Mouse (Mus musculus) yolk sac, embryonic 10.5 days (tissue): Measurements from ENCODE around the gene Slc5a11.
A peak's percentile ranks its signal among the peaks of the same experiment; 100 is the strongest.

Source experiments
- DNase-seq: peaks from one replicate; pipeline ENCODE4 v3.0.0-alpha.2; 2017; ENCODE audit warnings: low spot score

The Slc5a11 gene

GRCm38 (mm10) chr7:123214365-123215075 lies at the start of gene Slc5a11:
Gene Slc5a11, plus strand, starts transcription at chr7:123214780.
- DNase-seq = peak; percentile 79

- no peak for DNase-seq
These were observed 47.1 kb upstream of the Slc5a11 start for GRCm38 (mm10) chr7:123167436-123167835.

- DNase-seq = no peak
These were observed 45.0 kb upstream of the Slc5a11 start for GRCm38 (mm10) chr7:123169618-123170017.

- no peak for DNase-seq
These were observed 42.5 kb upstream of the Slc5a11 start for GRCm38 (mm10) chr7:123172101-123172500.

GRCm38 (mm10) chr7:123177215-123177614 lies 37.4 kb upstream of the Slc5a11 start:
- no peak for DNase-seq

- DNase-seq = no peak
These were observed 32.5 kb upstream of the Slc5a11 start for GRCm38 (mm10) chr7:123181787-123182701.

GRCm38 (mm10) chr7:123184891-123185290 lies 29.7 kb upstream of the Slc5a11 start:
- no peak for DNase-seq

- DNase-seq = no peak
These were observed 28.1 kb upstream of the Slc5a11 start for GRCm38 (mm10) chr7:123186463-123186862.

- no peak for DNase-seq
These were observed 27.3 kb upstream of the Slc5a11 start for GRCm38 (mm10) chr7:123187246-123187645.

- DNase-seq = no peak
These were observed 26.1 kb upstream of the Slc5a11 start for GRCm38 (mm10) chr7:123188462-123188861.

GRCm38 (mm10) chr7:123189762-123190161 lies 24.8 kb upstream of the Slc5a11 start:
- DNase-seq = no peak

GRCm38 (mm10) chr7:123191731-123192130 lies 22.8 kb upstream of the Slc5a11 start:
- DNase-seq = no peak

- DNase-seq = no peak
These were observed 21.4 kb upstream of the Slc5a11 start for GRCm38 (mm10) chr7:123193201-123193600.

- DNase-seq = no peak
These were observed 19.9 kb upstream of the Slc5a11 start for GRCm38 (mm10) chr7:123194696-123195095.

GRCm38 (mm10) chr7:123196432-123196831 lies 18.1 kb upstream of the Slc5a11 start:
- peak; percentile 72 for DNase-seq

- peak; percentile 80 for DNase-seq
These were observed 15.9 kb upstream of the Slc5a11 start for GRCm38 (mm10) chr7:123198695-123199094.

GRCm38 (mm10) chr7:123199151-123199550 lies 15.4 kb upstream of the Slc5a11 start:
- DNase-seq = no peak

GRCm38 (mm10) chr7:123199656-123200206 lies 14.8 kb upstream of the Slc5a11 start:
- no peak for DNase-seq

- no peak for DNase-seq
These were observed 13.9 kb upstream of the Slc5a11 start for GRCm38 (mm10) chr7:123200722-123201121.

- no peak for DNase-seq
These were observed 9.3 kb upstream of the Slc5a11 start for GRCm38 (mm10) chr7:123205261-123205660.

- no peak for DNase-seq
These were observed 7.0 kb upstream of the Slc5a11 start for GRCm38 (mm10) chr7:123207561-123207960.

GRCm38 (mm10) chr7:123209864-123210263 lies 4.7 kb upstream of the Slc5a11 start:
- DNase-seq = peak; percentile 77

- DNase-seq = no peak
These were observed 3.1 kb upstream of the Slc5a11 start for GRCm38 (mm10) chr7:123211461-123211860.
